Mouse (Mus musculus) heart, embryonic 15.5 days (tissue): ENCODE measurements around the gene Rcor1. TPM values are rescaled to one million over a fixed set of nuclear protein-coding genes. Genes with fewer than 3 reads are reported as not detected.

Source experiments
- polyA plus RNA-seq: library from polyadenylated mRNA; unstranded; fragments of >200 nt; fragmentation: Nextera tagmentation; extraction: Ambion mirVana; gene quantifications from 2 replicates; pipeline ENCODE4 v1.2.1, GENCODE M21; 2015

The Rcor1 gene
- polyA plus RNA-seq, 1 experiment from 2014 or later = 6.5 TPM

Other genes with a start within 250 kb of the Rcor1 start
- gene Mok, start 198.4 kb upstream of the Rcor1 start, polyA plus RNA-seq = 3.0 and 4.0 TPM in 2 replicates
- gene Zfp839, start 189.1 kb upstream of the Rcor1 start, polyA plus RNA-seq = 4.5 and 5.9 TPM in 2 replicates
- 55.2 and 64.2 TPM in 2 replicates for gene Cinp, start 150.2 kb upstream of the Rcor1 start, polyA plus RNA-seq
- gene Tecpr2, start 150.1 kb upstream of the Rcor1 start, polyA plus RNA-seq = 2.0 and 3.2 TPM in 2 replicates
- 15.4 and 18.0 TPM in 2 replicates for gene Ankrd9, start 60.3 kb upstream of the Rcor1 start, polyA plus RNA-seq
- 5.1 and 7.0 TPM in 2 replicates for gene Traf3, start 127.0 kb downstream of the Rcor1 start, polyA plus RNA-seq
- gene 4930595D18Rik, start 145.1 kb downstream of the Rcor1 start, polyA plus RNA-seq = not detected in 2 replicates
- 1.4 and 2.0 TPM in 2 replicates for gene Amn, start 231.7 kb downstream of the Rcor1 start, polyA plus RNA-seq